Mouse (Mus musculus) embryonic fibroblast, embryonic 13.5 days (primary cell): ENCODE results near the gene Chd8.

Experiments used
- CTCF ChIP-seq: IDR thresholded peaks from 2 replicates; pipeline ENCODE4 v1.5.1; 2011; ENCODE audit warnings: mild to moderate bottlenecking, control low read depth, low read length, moderate library complexity, borderline replicate concordance; ENCODE audit not compliant: insufficient read depth
- POLR2A ChIP-seq: IDR thresholded peaks from 2 replicates; pipeline ENCODE4 v1.6.1; 2011; ENCODE audit warnings: low read depth, mild to moderate bottlenecking, control low read depth, low read length, moderate library complexity

DNA sequence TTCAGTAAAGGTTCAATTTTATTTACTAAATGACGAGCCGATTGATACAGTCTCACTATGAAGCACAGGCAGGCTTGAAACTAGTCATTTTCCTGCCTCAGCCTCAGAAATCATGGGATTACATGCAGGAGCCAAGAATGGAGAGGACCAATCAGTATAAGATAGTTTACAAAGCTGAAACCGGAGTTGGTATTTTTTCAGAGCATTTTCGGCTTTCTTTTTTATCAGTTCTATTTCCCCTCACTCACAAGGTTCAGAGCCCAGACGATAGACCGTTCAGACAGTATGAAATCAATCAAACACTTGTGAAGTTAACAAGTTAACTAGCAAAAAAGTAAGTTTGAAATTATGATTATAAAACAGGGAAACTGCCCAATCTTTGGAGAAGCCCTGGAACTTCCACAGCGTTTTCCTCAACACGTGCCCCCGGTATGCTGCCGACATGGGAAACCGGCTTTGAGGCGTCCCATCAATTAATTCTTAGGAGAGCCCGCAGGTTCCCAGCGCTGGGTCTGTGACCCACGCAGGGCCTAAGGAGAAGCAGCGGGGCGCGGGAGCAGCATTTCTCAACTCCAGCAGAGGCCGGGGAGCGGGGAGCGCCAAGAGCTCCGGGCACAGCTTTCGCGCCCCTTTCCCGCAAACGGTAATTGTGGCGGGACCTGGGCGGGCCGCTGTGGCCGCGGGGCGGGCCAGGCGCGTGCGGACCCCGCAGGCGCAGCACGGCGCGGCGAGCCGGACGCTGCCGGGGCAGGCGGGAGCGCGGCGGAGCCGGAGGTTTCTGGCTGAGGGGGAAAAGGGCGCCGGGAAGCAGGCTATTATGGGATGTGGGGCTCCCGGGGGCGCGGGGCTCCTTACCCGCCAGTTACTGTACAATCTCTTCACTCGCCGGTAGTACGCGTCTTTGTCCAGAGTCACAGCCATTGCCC lies 61.1 kb downstream of the Chd8 start:
- no peak; the same call in 1 of the 2 replicates for TF ChIP-seq POLR2A
- TF ChIP-seq CTCF = no peak
